Mouse (Mus musculus) embryonic facial prominence, embryonic 13.5 days (tissue): ENCODE results near the gene Zfp710. TPM values are rescaled to one million over a fixed set of nuclear protein-coding genes. Genes with fewer than 3 reads are reported as not detected.

Experiments
- ATAC-seq: fragments of 200-750 bp; cut with Nextera tagmentation; 2 replicates; pipeline ENCODE4 v1.8.0; 2017; ENCODE audit warnings: low read depth; ENCODE audit not compliant: insufficient number of reproducible peaks, insufficient read depth, low FRiP score, low TSS enrichment
- H3K27ac ChIP-seq: fragments of 300-500 bp; sonication (generic); 2 replicates; pipeline ENCODE4 v1.5.1; 2015; ENCODE audit warnings: moderate library complexity, mild to moderate bottlenecking, inconsistent platforms
- H3K27me3 ChIP-seq: fragments of 300-500 bp; sonication (generic); 2 replicates; pipeline ENCODE4 v1.6.1; 2015; ENCODE audit warnings: mild to moderate bottlenecking, inconsistent platforms
- H3K36me3 ChIP-seq: fragments of 300-500 bp; sonication (generic); 2 replicates; pipeline ENCODE4 v1.6.1; 2015; ENCODE audit warnings: mild to moderate bottlenecking, inconsistent platforms
- H3K4me1 ChIP-seq: fragments of 300-500 bp; sonication (generic); 2 replicates; pipeline ENCODE4 v1.6.1; 2015; ENCODE audit warnings: inconsistent platforms
- H3K4me2 ChIP-seq: fragments of 300-500 bp; sonication (generic); 2 replicates; pipeline ENCODE4 v1.6.1; 2015; ENCODE audit warnings: moderate library complexity, mild to moderate bottlenecking, inconsistent platforms
- H3K4me3 ChIP-seq: fragments of 300-500 bp; sonication (generic); 2 replicates; pipeline ENCODE4 v1.5.1; 2015; ENCODE audit warnings: mild to moderate bottlenecking, inconsistent platforms
- H3K9ac ChIP-seq: fragments of 300-500 bp; sonication (generic); 2 replicates; pipeline ENCODE4 v1.6.1; 2015; ENCODE audit warnings: mild to moderate bottlenecking, inconsistent platforms
- H3K9me3 ChIP-seq: fragments of 300-500 bp; sonication (generic); 2 replicates; pipeline ENCODE4 v1.6.1; 2016; ENCODE audit warnings: inconsistent platforms
- WGBS: fragments of 180-500 bp; shearing (Covaris S2); methylation state at CpG from one replicate; pipeline ENCODE4 v1.1.7; 2015; ENCODE audit warnings: mixed read lengths; 5-methylcytosine and 5-hydroxymethylcytosine counted together
- polyA plus RNA-seq: library from polyadenylated mRNA; unstranded; fragments of >200 nt; fragmentation: Nextera tagmentation; extraction: Ambion mirVana; gene quantifications from 2 replicates; pipeline ENCODE4 v1.2.1, GENCODE M21; 2015

The Zfp710 gene
- polyA plus RNA-seq, 1 experiment from 2014 or later, result 21.9 TPM

GRCm38 (mm10) chr7:80013884-80014550 is 10.6 kb upstream of the Zfp710 start:
- Histone ChIP-seq H3K4me2 (no peak overlapping the region), H3K9me3 (no peaks in the 10 kb centered on the region), H3K9ac (no peak overlapping the region), H3K4me3 (no peak overlapping the region), H3K27ac (no peak overlapping the region), H3K4me1 (no peaks in the 10 kb centered on the region), H3K36me3 (no peaks in the 10 kb centered on the region), H3K27me3 (no peaks in the 10 kb centered on the region)
- ATAC-seq, result no peak
- 65% methylated on average over 7 of the region's 7 CpGs for WGBS

DNA sequence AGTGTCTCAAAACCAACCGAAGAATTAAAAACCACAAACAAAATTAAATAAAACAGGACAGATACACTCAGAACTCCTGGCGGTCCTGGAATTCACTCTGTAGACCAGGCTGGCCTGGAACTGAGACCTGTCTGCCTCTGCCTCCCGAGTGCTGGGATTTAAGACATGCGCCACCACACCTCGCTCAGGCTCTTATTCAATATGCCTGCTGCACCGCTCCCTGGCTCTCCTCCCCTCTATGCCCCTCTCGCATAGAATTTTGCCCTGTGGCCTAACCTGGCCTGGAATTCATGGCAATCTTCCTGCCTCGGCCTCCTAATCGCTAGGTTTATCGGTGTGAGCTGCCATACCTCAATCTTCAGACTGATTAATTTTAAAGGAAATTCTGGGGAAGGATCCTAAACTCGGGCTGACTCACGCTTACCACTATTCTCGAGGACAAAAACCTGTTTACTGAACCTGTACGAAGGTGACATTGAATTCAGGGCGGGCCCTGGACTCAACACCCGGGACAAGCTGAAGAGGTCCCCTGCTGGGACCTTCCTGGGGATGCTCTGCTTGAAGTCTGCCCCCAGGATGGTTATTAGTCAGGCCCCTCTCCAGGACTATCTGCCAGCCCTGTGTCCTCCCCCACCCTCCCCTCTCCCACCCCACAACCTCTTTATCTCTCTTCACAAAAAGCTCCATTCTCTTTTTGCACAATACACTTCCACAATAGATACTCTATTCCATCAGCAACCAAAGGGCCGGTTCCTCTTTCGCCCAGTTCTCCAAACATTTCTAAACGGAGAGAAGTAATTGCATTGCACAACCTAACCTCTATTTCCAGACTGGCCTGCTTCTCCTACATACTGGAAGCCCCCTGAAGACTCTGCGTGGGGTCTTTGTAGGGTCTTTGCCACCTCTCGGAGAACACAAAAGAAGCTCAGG is 9.5 kb upstream of the Zfp710 start:
- H3K9me3 ChIP-seq, result no peaks in the 10 kb centered on the region

GRCm38 (mm10) chr7:80018506-80019452 is 5.8 kb upstream of the Zfp710 start:
- Histone ChIP-seq H3K9ac (no peak overlapping the region), H3K4me2 (no peak overlapping the region), H3K4me1 (no peaks in the 10 kb centered on the region), H3K9me3 (no peaks in the 10 kb centered on the region), H3K36me3 (no peaks in the 10 kb centered on the region), H3K27ac (no peak overlapping the region), H3K27me3 (no peaks in the 10 kb centered on the region), H3K4me3 (no peak overlapping the region)
- ATAC-seq, result no peak
- 90% methylated on average over 16 of the region's 17 CpGs for WGBS

More for the DNA sequence above, 9.5 kb upstream of the Zfp710 start:
- no peak overlapping the region for H3K9ac ChIP-seq
- H3K4me1 ChIP-seq, result no peaks in the 10 kb centered on the region
- H3K4me2 ChIP-seq, result no peak overlapping the region
- no peaks in the 10 kb centered on the region for H3K36me3 ChIP-seq
- no peak overlapping the region for H3K4me3 ChIP-seq
- 81% methylated on average over 21 of the region's 21 CpGs for WGBS
- no peaks in the 10 kb centered on the region for H3K27me3 ChIP-seq
- H3K27ac ChIP-seq, result no peak overlapping the region
- no peak for ATAC-seq

- Histone ChIP-seq H3K27me3 (no peaks in the 10 kb centered on the region), H3K36me3 (no peaks in the 10 kb centered on the region), H3K4me2 (peak overlapping the region; percentile 89), H3K9ac (no peak overlapping the region; the same call in 1 of the 2 replicates), H3K9me3 (no peaks in the 10 kb centered on the region), H3K4me3 (peak overlapping the region; percentile 82), H3K4me1 (peaks cover 25% of the 10 kb centered on the region), H3K27ac (peak overlapping the region; percentile 98)
- no peak for ATAC-seq
- WGBS, result 67% methylated on average over 5 of the region's 5 CpGs
Observed at GRCm38 (mm10) chr7:80023621-80024435, 786 bp upstream of the Zfp710 start.

GRCm38 (mm10) chr7:80025391-80026117 is 940 bp downstream of the Zfp710 start:
- no peak for ATAC-seq
- Histone ChIP-seq H3K9me3 (no peaks in the 10 kb centered on the region), H3K9ac (peak overlapping the region; percentile 93), H3K4me1 (peaks cover 34% of the 10 kb centered on the region), H3K36me3 (no peaks in the 10 kb centered on the region), H3K4me2 (peak overlapping the region; percentile 89), H3K27me3 (no peaks in the 10 kb centered on the region), H3K27ac (peak overlapping the region; percentile 98), H3K4me3 (peak overlapping the region; percentile 82)
- WGBS, result under 1% methylated on average over 27 of the region's 28 CpGs

GRCm38 (mm10) chr7:80026118-80026989 is 1.7 kb downstream of the Zfp710 start:
- peak overlapping the region; percentile 93 for H3K9ac ChIP-seq
- peak; percentile 52; the same call in 1 of the 2 replicates for ATAC-seq
- peak overlapping the region; percentile 98 for H3K27ac ChIP-seq
- no peaks in the 10 kb centered on the region for H3K27me3 ChIP-seq
- 1% methylated on average over 39 of the region's 59 CpGs for WGBS
- H3K9me3 ChIP-seq, result no peaks in the 10 kb centered on the region
- H3K36me3 ChIP-seq, result no peaks in the 10 kb centered on the region
- H3K4me1 ChIP-seq, result peaks cover 37% of the 10 kb centered on the region
- H3K4me2 ChIP-seq, result peak overlapping the region; percentile 89
- H3K4me3 ChIP-seq, result peak overlapping the region; percentile 82

DNA sequence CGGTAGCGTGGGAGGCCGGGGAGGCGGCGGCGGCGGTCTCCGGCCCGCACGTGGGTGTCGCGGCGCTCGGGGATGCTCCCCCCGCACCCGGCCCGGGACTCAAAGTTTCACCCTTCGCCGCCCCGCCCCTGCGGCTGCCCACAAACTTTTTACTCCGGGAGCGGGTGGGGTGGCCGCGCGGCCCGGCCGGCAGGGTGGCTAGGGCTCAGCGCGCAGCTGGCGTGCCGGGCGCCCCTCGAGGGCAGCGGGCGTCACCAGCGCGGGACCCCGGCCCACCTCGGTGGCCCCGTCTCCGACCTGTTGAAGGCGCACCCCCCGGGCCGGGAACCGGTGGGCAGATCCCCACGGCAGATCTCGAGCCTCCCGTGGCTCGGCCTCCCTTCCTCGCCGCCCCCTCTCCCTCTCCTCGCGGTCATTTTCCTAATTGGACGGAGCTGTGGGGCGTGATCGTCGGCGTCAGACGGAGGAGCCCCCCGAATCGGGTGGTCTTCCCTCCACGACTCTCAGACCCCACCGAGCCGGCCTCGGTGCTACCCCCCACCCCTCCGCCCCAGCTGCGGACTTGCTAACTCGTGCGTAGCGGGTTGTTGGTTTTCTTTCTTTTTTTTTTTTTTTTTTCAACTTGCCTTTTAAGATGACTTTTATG is 2.5 kb downstream of the Zfp710 start:
- Histone ChIP-seq H3K36me3 (no peaks in the 10 kb centered on the region), H3K4me3 (peak overlapping the region; percentile 82), H3K9ac (peak overlapping the region; percentile 93), H3K4me1 (peaks cover 45% of the 10 kb centered on the region), H3K4me2 (peak overlapping the region; percentile 89), H3K9me3 (no peaks in the 10 kb centered on the region), H3K27ac (peak overlapping the region; percentile 98), H3K27me3 (no peaks in the 10 kb centered on the region)
- ATAC-seq, result no peak
- 1% methylated on average over 50 of the region's 71 CpGs for WGBS

- no peaks in the 10 kb centered on the region for H3K9me3 ChIP-seq
- peak overlapping the region; percentile 98 for H3K27ac ChIP-seq
- H3K9ac ChIP-seq, result peak overlapping the region; percentile 93
- H3K4me1 ChIP-seq, result peaks cover 52% of the 10 kb centered on the region
- H3K4me3 ChIP-seq, result peak overlapping the region; percentile 82
- no peaks in the 10 kb centered on the region for H3K36me3 ChIP-seq
- no peaks in the 10 kb centered on the region for H3K27me3 ChIP-seq
- 7% methylated on average over 23 of the region's 23 CpGs for WGBS
- no peak for ATAC-seq
- peak overlapping the region; percentile 89 for H3K4me2 ChIP-seq
Observed at GRCm38 (mm10) chr7:80027636-80028417, 3.2 kb downstream of the Zfp710 start.

DNA sequence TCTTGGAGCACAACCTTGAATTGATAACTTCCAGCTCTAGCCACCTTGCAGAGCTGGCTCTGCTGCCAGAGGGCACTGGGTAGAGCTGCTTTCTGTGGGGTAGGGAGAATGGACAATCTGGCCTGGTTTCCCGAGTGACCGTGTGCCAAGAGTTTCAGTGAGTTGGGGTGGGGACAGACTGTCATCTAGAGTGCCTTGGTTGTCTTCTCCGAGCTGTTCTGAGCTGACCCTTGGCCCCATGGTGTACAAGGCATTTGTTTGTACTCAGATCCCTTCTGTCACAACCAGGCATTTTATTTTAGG is 3.8 kb downstream of the Zfp710 start:
- Histone ChIP-seq H3K4me3 (peak overlapping the region; percentile 82), H3K27me3 (no peaks in the 10 kb centered on the region), H3K4me2 (peak overlapping the region; percentile 89), H3K36me3 (no peaks in the 10 kb centered on the region), H3K9me3 (no peaks in the 10 kb centered on the region), H3K9ac (peak overlapping the region; percentile 93; the same call in 1 of the 2 replicates), H3K4me1 (peaks cover 57% of the 10 kb centered on the region), H3K27ac (peak overlapping the region; percentile 29; the same call in 1 of the 2 replicates)
- ATAC-seq, result no peak
- 40% methylated on average over 3 of the region's 3 CpGs for WGBS
